Mouse (Mus musculus): ENCODE data around the gene Slc16a7.
A peak's percentile ranks its signal among the peaks of the same experiment; 100 is the strongest.

Gene Slc16a7

GRCm38 (mm10) chr10:125184146-125184545, 205.1 kb downstream of the Slc16a7 start:
- DNase-seq (ENCODE audit: low read depth, low spot score) = peak; percentile 87

DNA sequence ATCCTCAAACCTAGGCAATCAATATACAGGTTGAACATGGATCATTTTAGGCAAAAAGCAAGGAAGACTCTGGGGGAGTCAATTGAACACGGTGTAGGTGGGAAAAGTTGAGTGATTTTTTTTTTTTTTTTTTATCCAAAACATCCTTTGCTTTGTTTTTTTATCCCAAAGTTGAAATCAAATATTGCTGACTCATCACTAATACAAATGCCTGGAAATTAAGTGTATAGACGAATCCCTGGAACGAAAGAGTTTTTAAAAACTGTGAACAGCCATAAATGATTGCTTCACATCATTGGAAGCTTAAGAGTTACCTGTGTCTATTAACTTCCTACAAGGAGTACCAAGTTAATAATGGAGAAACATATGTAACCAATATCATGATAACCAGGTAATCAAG, 206.7 kb downstream of the Slc16a7 start:
- no peak for DNase-seq (ENCODE audit: low read depth, low spot score)

DNA sequence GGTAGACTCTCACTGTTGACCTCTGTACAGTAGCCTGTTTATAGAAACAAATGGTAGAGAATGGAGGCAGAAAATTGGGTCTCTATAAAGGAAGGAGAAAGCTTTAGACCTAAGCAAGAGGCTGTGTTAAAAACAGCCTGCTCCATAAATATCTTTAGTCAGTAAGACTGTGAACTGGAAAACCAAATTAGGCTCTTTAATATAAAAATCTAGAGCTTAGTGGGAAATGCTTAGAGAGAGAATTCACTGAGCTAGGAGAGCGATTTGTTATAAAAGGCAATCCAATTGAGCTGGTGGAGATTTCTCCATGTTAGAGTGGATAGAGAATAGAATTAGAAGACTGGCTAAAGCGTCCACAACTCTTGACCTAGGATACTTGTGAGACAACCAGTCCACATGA, 211.5 kb downstream of the Slc16a7 start:
- DNase-seq (ENCODE audit: low read depth, low spot score) = no peak

DNA sequence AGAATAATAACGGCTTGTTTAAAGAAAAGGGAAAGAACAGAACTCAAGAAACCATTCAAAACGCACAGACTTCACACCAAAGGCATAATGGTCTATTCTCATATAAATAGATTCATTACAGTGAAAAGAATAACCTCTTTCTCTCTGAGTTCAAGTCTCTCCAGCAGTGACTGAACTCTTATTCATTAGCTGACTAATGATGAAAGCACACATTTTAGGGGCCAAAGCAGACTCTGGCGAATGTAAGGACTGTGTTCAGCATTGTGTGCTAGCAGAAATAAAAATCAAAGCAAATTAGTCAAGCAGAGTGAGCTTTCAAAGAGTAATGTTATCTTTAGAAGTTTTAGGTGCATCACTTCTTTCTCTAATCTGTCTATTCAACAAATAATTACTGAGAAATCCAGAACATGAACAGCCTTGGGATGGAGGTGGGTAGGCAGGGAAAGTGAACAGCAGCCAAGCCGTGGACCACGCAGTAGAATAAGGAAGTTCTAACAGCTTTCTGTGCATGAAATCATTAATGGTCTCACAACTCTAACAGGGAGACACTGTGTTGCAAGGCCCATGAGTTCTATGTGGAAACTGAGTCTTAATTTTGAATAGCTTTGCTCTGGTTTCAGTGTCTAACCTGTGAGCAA, 214.1 kb downstream of the Slc16a7 start:
- DNase-seq (ENCODE audit: low read depth, low spot score) = no peak

DNA sequence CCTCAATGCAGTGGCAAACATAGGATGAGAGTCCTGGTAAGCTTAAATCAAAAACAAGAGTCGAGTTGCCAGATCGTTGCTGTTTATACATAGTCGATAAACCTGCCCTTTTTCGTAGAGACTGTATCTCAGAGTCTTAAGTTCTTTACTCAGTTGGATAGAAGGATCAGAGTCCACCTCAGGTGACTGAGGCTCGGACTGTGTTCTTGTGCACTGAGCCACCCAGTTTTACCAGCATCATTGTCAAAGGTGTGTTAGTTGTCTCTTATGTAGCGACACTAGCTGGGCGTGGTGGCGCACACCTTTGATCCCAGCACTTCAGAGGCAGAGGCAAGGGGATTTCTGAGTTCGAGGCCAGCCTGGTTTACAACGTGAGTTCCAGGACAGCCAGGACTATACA, 217.6 kb downstream of the Slc16a7 start:
- no peak for DNase-seq (ENCODE audit: low read depth, low spot score)

GRCm38 (mm10) chr10:125171154-125171553, 218.1 kb downstream of the Slc16a7 start:
- no peak for DNase-seq (ENCODE audit: low read depth, low spot score)

Measured in ZHBTc4 (cell line).